Mouse (Mus musculus): Measurements from ENCODE around the gene Polk.

Gene Polk

GRCm38 (mm10) chr13:96528776-96529175 lies 13.6 kb downstream of the Polk start:
- DNase-seq = no peak

GRCm38 (mm10) chr13:96527856-96528255 lies 14.5 kb downstream of the Polk start:
- DNase-seq = no peak

- DNase-seq = no peak
These were observed 15.4 kb downstream of the Polk start for GRCm38 (mm10) chr13:96527022-96527421.

- DNase-seq = no peak
These were observed 21.1 kb downstream of the Polk start for GRCm38 (mm10) chr13:96521294-96521693.

- no peak for DNase-seq
These were observed 25.0 kb downstream of the Polk start for GRCm38 (mm10) chr13:96517335-96517734.

GRCm38 (mm10) chr13:96516249-96516648 lies 26.1 kb downstream of the Polk start:
- no peak for DNase-seq

- no peak for DNase-seq
These were observed 28.0 kb downstream of the Polk start for GRCm38 (mm10) chr13:96514154-96514942.

- DNase-seq = no peak
These were observed 30.5 kb downstream of the Polk start for GRCm38 (mm10) chr13:96511893-96512292.

- no peak for DNase-seq
These were observed 31.1 kb downstream of the Polk start for GRCm38 (mm10) chr13:96511262-96511661.

- DNase-seq = no peak
These were observed 31.7 kb downstream of the Polk start for GRCm38 (mm10) chr13:96510635-96511034.

- DNase-seq = no peak
These were observed 34.8 kb downstream of the Polk start for GRCm38 (mm10) chr13:96507541-96507940.

GRCm38 (mm10) chr13:96506313-96506712 lies 36.1 kb downstream of the Polk start:
- no peak for DNase-seq

- no peak for DNase-seq
These were observed 36.7 kb downstream of the Polk start for GRCm38 (mm10) chr13:96505661-96506060.

GRCm38 (mm10) chr13:96499891-96500290 lies 42.5 kb downstream of the Polk start:
- no peak for DNase-seq

- DNase-seq = no peak
These were observed 45.7 kb downstream of the Polk start for GRCm38 (mm10) chr13:96496630-96497029.

GRCm38 (mm10) chr13:96490433-96490832 lies 51.9 kb downstream of the Polk start, which contains the start of gene Gm17622:
Gene Gm17622, plus strand, starts transcription at chr13:96490733.
- no peak for DNase-seq

- no peak for DNase-seq
These were observed 54.4 kb downstream of the Polk start for GRCm38 (mm10) chr13:96487968-96488367.

GRCm38 (mm10) chr13:96487230-96487629 lies 55.1 kb downstream of the Polk start:
- DNase-seq = no peak

- no peak for DNase-seq
These were observed 63.4 kb downstream of the Polk start for GRCm38 (mm10) chr13:96478991-96479390.

- DNase-seq = no peak
These were observed 65.2 kb downstream of the Polk start for GRCm38 (mm10) chr13:96477226-96477625.

- no peak for DNase-seq
These were observed 71.4 kb downstream of the Polk start, which contains the start of gene Ankdd1b for GRCm38 (mm10) chr13:96470957-96471356. Gene Ankdd1b, minus strand, starts transcription at chr13:96471198.

- no peak for DNase-seq
These were observed 71.8 kb downstream of the Polk start for GRCm38 (mm10) chr13:96470556-96470955.

GRCm38 (mm10) chr13:96468678-96469077 lies 73.7 kb downstream of the Polk start:
- DNase-seq = no peak

GRCm38 (mm10) chr13:96465315-96465714 lies 77.1 kb downstream of the Polk start:
- DNase-seq = no peak

- DNase-seq = no peak
These were observed 79.7 kb downstream of the Polk start for GRCm38 (mm10) chr13:96462644-96463043.
